Mouse (Mus musculus): ENCODE results near the gene Ceacam2. TPM values are rescaled to one million over a fixed set of nuclear protein-coding genes. Genes with fewer than 3 reads are reported as not detected.
"Not testable (repeated sequence)": the region's sequence is repeated elsewhere in the genome, so short reads cannot be mapped to it uniquely, and the experiment has no call there.

Ceacam2 gene
- polyA plus RNA-seq, 1 experiment from 2014 or later, result 0.20 TPM

GRCm38 (mm10) chr7:25515667-25516066, 24.0 kb downstream of the Ceacam2 start:
- not testable (repeated sequence) for H3K27me3 ChIP-seq (ENCODE audit: control insufficient read depth, insufficient read depth, low read length); ATAC-seq (ENCODE audit: insufficient number of reproducible peaks, insufficient read depth, low FRiP score, low read depth); H3K27ac ChIP-seq (replicated peaks in 1 of 2; ENCODE audit: control insufficient read depth in 1 of 2, insufficient read depth in 1 of 2, low read depth in 2 of 2, low read length in 2 of 2); H3K9me3 ChIP-seq (ENCODE audit: control insufficient read depth, low read length); H3K36me3 ChIP-seq (ENCODE audit: control insufficient read depth, insufficient read depth, low read length); H3K9ac ChIP-seq (ENCODE audit: low read length); H3K4me3 ChIP-seq (ENCODE audit: control insufficient read depth in 1 of 2, insufficient read depth in 1 of 2, low read depth in 1 of 2, low read length in 2 of 2); H3K4me1 ChIP-seq (ENCODE audit: control insufficient read depth in 2 of 2, insufficient read depth in 2 of 2, low read length in 2 of 2); H3K4me2 ChIP-seq (ENCODE audit: low read length)
- 59% methylated on average over 1 of the region's 1 CpGs for whole genome bisulfite sequencing

GRCm38 (mm10) chr7:25509925-25510324, 29.7 kb downstream of the Ceacam2 start:
- WGBS, result 26% methylated on average over 3 of the region's 3 CpGs
- H3K4me3 ChIP-seq (ENCODE audit: control insufficient read depth in 1 of 2, insufficient read depth in 1 of 2, low read depth in 1 of 2, low read length in 2 of 2), result no peak overlapping the region
- H3K27ac ChIP-seq (replicated peaks in 1 of 2; ENCODE audit: control insufficient read depth in 1 of 2, insufficient read depth in 1 of 2, low read depth in 2 of 2, low read length in 2 of 2), result no peak overlapping the region
- no peak overlapping the region for H3K4me2 ChIP-seq (ENCODE audit: low read length)
- no peaks in the 10 kb centered on the region for H3K36me3 ChIP-seq (ENCODE audit: control insufficient read depth, insufficient read depth, low read length)
- H3K9me3 ChIP-seq (ENCODE audit: control insufficient read depth, low read length), result no peaks in the 10 kb centered on the region
- no peak for ATAC-seq (ENCODE audit: insufficient number of reproducible peaks, insufficient read depth, low FRiP score, low read depth)
- no peaks in the 10 kb centered on the region for H3K27me3 ChIP-seq (ENCODE audit: control insufficient read depth, insufficient read depth, low read length)
- no peak overlapping the region for H3K9ac ChIP-seq (ENCODE audit: low read length)
- H3K4me1 ChIP-seq (ENCODE audit: control insufficient read depth in 2 of 2, insufficient read depth in 2 of 2, low read length in 2 of 2), result no peaks in the 10 kb centered on the region

GRCm38 (mm10) chr7:25494649-25495048, 45.0 kb downstream of the Ceacam2 start:
- no peak overlapping the region for H3K4me2 ChIP-seq (ENCODE audit: low read length)
- H3K9ac ChIP-seq (ENCODE audit: low read length), result no peak overlapping the region
- no peak overlapping the region for H3K27ac ChIP-seq (replicated peaks in 1 of 2; ENCODE audit: control insufficient read depth in 1 of 2, insufficient read depth in 1 of 2, low read depth in 2 of 2, low read length in 2 of 2)
- WGBS, result 76% methylated on average over 1 of the region's 1 CpGs
- no peaks in the 10 kb centered on the region for H3K4me1 ChIP-seq (ENCODE audit: control insufficient read depth in 2 of 2, insufficient read depth in 2 of 2, low read length in 2 of 2)
- H3K4me3 ChIP-seq (ENCODE audit: control insufficient read depth in 1 of 2, insufficient read depth in 1 of 2, low read depth in 1 of 2, low read length in 2 of 2), result no peak overlapping the region
- no peak for ATAC-seq (ENCODE audit: insufficient number of reproducible peaks, insufficient read depth, low FRiP score, low read depth)
- no peaks in the 10 kb centered on the region for H3K27me3 ChIP-seq (ENCODE audit: control insufficient read depth, insufficient read depth, low read length)
- no peaks in the 10 kb centered on the region for H3K36me3 ChIP-seq (ENCODE audit: control insufficient read depth, insufficient read depth, low read length)
- H3K9me3 ChIP-seq (ENCODE audit: control insufficient read depth, low read length), result no peaks in the 10 kb centered on the region

GRCm38 (mm10) chr7:25490698-25491097, 49.0 kb downstream of the Ceacam2 start:
- not testable (repeated sequence) for H3K4me1 ChIP-seq (ENCODE audit: control insufficient read depth in 2 of 2, insufficient read depth in 2 of 2, low read length in 2 of 2); H3K9me3 ChIP-seq (ENCODE audit: control insufficient read depth, low read length); H3K27me3 ChIP-seq (ENCODE audit: control insufficient read depth, insufficient read depth, low read length); ATAC-seq (ENCODE audit: insufficient number of reproducible peaks, insufficient read depth, low FRiP score, low read depth); H3K4me3 ChIP-seq (ENCODE audit: control insufficient read depth in 1 of 2, insufficient read depth in 1 of 2, low read depth in 1 of 2, low read length in 2 of 2); H3K27ac ChIP-seq (replicated peaks in 1 of 2; ENCODE audit: control insufficient read depth in 1 of 2, insufficient read depth in 1 of 2, low read depth in 2 of 2, low read length in 2 of 2); H3K4me2 ChIP-seq (ENCODE audit: low read length); H3K36me3 ChIP-seq (ENCODE audit: control insufficient read depth, insufficient read depth, low read length); H3K9ac ChIP-seq (ENCODE audit: low read length)
- no CpG with 5 or more reads among the region's 1 CpGs for WGBS

GRCm38 (mm10) chr7:25489382-25489781, 50.3 kb downstream of the Ceacam2 start:
- not testable (repeated sequence) for H3K36me3 ChIP-seq (ENCODE audit: control insufficient read depth, insufficient read depth, low read length); H3K9ac ChIP-seq (ENCODE audit: low read length); H3K4me3 ChIP-seq (ENCODE audit: control insufficient read depth in 1 of 2, insufficient read depth in 1 of 2, low read depth in 1 of 2, low read length in 2 of 2); H3K9me3 ChIP-seq (ENCODE audit: control insufficient read depth, low read length); ATAC-seq (ENCODE audit: insufficient number of reproducible peaks, insufficient read depth, low FRiP score, low read depth); H3K27me3 ChIP-seq (ENCODE audit: control insufficient read depth, insufficient read depth, low read length); H3K4me1 ChIP-seq (ENCODE audit: control insufficient read depth in 2 of 2, insufficient read depth in 2 of 2, low read length in 2 of 2); H3K4me2 ChIP-seq (ENCODE audit: low read length); H3K27ac ChIP-seq (replicated peaks in 1 of 2; ENCODE audit: control insufficient read depth in 1 of 2, insufficient read depth in 1 of 2, low read depth in 2 of 2, low read length in 2 of 2)
- 88% methylated on average over 3 of the region's 3 CpGs for WGBS

- no peaks in the 10 kb centered on the region for H3K27me3 ChIP-seq (ENCODE audit: control insufficient read depth, insufficient read depth, low read length)
- H3K4me1 ChIP-seq (ENCODE audit: control insufficient read depth in 2 of 2, insufficient read depth in 2 of 2, low read length in 2 of 2), result no peaks in the 10 kb centered on the region
- H3K36me3 ChIP-seq (ENCODE audit: control insufficient read depth, insufficient read depth, low read length), result no peaks in the 10 kb centered on the region
- H3K27ac ChIP-seq (replicated peaks in 1 of 2; ENCODE audit: control insufficient read depth in 1 of 2, insufficient read depth in 1 of 2, low read depth in 2 of 2, low read length in 2 of 2), result no peak overlapping the region
- ATAC-seq (ENCODE audit: insufficient number of reproducible peaks, insufficient read depth, low FRiP score, low read depth), result no peak
- no peaks in the 10 kb centered on the region for H3K9me3 ChIP-seq (ENCODE audit: control insufficient read depth, low read length)
- H3K9ac ChIP-seq (ENCODE audit: low read length), result no peak overlapping the region
- H3K4me3 ChIP-seq (ENCODE audit: control insufficient read depth in 1 of 2, insufficient read depth in 1 of 2, low read depth in 1 of 2, low read length in 2 of 2), result no peak overlapping the region
- no peak overlapping the region for H3K4me2 ChIP-seq (ENCODE audit: low read length)
- WGBS, result 25% methylated on average over 1 of the region's 1 CpGs
Measured at GRCm38 (mm10) chr7:25486186-25486585, 53.5 kb downstream of the Ceacam2 start.

GRCm38 (mm10) chr7:25485061-25485460, 54.6 kb downstream of the Ceacam2 start:
- ATAC-seq (ENCODE audit: insufficient number of reproducible peaks, insufficient read depth, low FRiP score, low read depth), result no peak
- Histone ChIP-seq H3K4me2 (ENCODE audit: low read length) (no peak overlapping the region), H3K9me3 (ENCODE audit: control insufficient read depth, low read length) (no peaks in the 10 kb centered on the region), H3K4me3 (ENCODE audit: control insufficient read depth in 1 of 2, insufficient read depth in 1 of 2, low read depth in 1 of 2, low read length in 2 of 2) (no peak overlapping the region), H3K36me3 (ENCODE audit: control insufficient read depth, insufficient read depth, low read length) (no peaks in the 10 kb centered on the region), H3K27me3 (ENCODE audit: control insufficient read depth, insufficient read depth, low read length) (no peaks in the 10 kb centered on the region), H3K4me1 (ENCODE audit: control insufficient read depth in 2 of 2, insufficient read depth in 2 of 2, low read length in 2 of 2) (no peaks in the 10 kb centered on the region), H3K9ac (ENCODE audit: low read length) (no peak overlapping the region), H3K27ac (replicated peaks in 1 of 2; ENCODE audit: control insufficient read depth in 1 of 2, insufficient read depth in 1 of 2, low read depth in 2 of 2, low read length in 2 of 2) (no peak overlapping the region)
- WGBS, result 55% methylated on average over 5 of the region's 5 CpGs

GRCm38 (mm10) chr7:25483133-25483735, 56.4 kb downstream of the Ceacam2 start:
- Histone ChIP-seq H3K4me2 (ENCODE audit: low read length) (no peak overlapping the region), H3K9ac (ENCODE audit: low read length) (no peak overlapping the region), H3K27me3 (ENCODE audit: control insufficient read depth, insufficient read depth, low read length) (no peaks in the 10 kb centered on the region), H3K4me1 (ENCODE audit: control insufficient read depth in 2 of 2, insufficient read depth in 2 of 2, low read length in 2 of 2) (no peaks in the 10 kb centered on the region), H3K9me3 (ENCODE audit: control insufficient read depth, low read length) (no peaks in the 10 kb centered on the region), H3K36me3 (ENCODE audit: control insufficient read depth, insufficient read depth, low read length) (no peaks in the 10 kb centered on the region), H3K4me3 (ENCODE audit: control insufficient read depth in 1 of 2, insufficient read depth in 1 of 2, low read depth in 1 of 2, low read length in 2 of 2) (no peak overlapping the region), H3K27ac (replicated peaks in 1 of 2; ENCODE audit: control insufficient read depth in 1 of 2, insufficient read depth in 1 of 2, low read depth in 2 of 2, low read length in 2 of 2) (no peak overlapping the region)
- 69% methylated on average over 8 of the region's 8 CpGs for WGBS
- no peak for ATAC-seq (ENCODE audit: insufficient number of reproducible peaks, insufficient read depth, low FRiP score, low read depth)

Measured in heart, embryonic 14.5 days (tissue).